Mouse (Mus musculus): ENCODE measurements around the gene Sdad1.

DNA sequence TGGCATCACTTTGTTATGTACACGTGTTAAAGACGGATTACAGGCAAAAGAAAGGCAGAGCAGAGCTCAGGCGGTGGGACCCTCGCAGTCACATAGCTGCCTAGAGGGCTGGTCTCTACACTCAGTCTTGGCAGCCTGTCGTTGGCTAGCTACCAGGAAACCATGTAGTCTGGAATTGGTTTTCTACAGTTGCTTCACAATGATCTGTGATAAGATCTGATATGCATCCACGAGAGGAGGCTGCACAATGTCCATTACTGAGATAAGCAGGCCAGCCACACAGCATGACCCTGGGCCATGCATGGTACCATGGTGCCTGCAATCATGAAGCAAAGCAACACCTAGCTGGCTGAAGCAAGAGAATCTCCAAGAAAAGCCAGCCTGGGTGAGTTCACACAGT is 22.4 kb downstream of the Sdad1 start:
- no peak for TF ChIP-seq POLR2A (IDR thresholded peaks at IDR 0.05; ENCODE audit: insufficient read depth, low read length)
- no peak for TF ChIP-seq EP300 (IDR thresholded peaks at IDR 0.05; ENCODE audit: insufficient read depth, low read depth, low read length)

Data from ES-Bruce4 (cell line).